Mouse (Mus musculus): ENCODE data around the gene Ccdc51. TPM values are rescaled to one million over a fixed set of nuclear protein-coding genes. Genes with fewer than 3 reads are reported as not detected.
A peak's percentile ranks its signal among the peaks of the same experiment; 100 is the strongest.

Ccdc51 gene
- polyA plus RNA-seq, 1 experiment: 4.9 TPM

DNA sequence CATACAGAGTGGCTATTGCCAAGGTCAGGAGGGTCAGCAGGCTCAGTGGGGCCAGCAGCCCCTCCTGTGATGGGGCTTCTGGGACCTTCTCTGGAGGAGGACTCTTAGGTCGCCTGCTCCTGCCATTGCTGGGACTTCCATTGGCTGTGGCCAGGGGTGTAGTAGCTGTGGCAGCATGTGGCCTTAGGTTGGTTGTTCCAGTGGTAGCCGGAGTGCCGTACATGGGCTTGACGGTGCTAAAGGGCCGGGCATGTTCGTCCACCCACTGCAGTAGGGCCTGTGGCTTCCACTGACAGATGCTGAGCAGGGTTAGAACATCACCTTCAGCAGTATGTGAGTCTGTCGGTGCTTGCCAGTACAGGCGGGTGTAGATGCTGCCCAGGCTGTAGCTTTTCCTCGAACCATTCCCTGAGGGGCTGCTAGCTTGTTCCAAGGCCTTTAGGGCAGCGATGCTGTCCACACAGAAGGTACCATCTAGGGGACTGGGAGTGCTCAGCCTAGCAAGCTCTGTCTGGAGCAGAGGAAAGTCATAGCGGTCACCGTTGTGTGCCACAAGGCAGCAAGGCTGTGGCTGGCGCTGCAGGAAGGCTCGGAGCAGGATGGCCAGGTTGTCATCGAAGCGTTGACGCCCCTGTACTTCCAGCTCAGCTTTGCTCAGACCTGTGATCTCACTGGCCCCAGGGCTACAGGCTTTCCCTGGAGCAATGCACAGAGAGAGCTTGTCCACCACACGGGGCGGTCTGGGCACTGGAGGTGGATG is 24.1 kb upstream of the Ccdc51 start:
- Histone ChIP-seq H3K9me3 (replicated peaks; ENCODE audit: control insufficient read depth, insufficient read depth, low read length, poor library complexity, severe bottlenecking) (no peaks in the 10 kb centered on the region), H3K27ac (ENCODE audit: insufficient read depth, low read length) (no peak overlapping the region), H3K4me3 (ENCODE audit: low read depth, low read length) (no peak overlapping the region), H3K4me1 (ENCODE audit: control insufficient read depth, insufficient read depth, low read length) (no peaks in the 10 kb centered on the region), H3K9ac (ENCODE audit: low read depth, poor library complexity, severe bottlenecking) (no peak overlapping the region), H3K36me3 (ENCODE audit: control insufficient read depth, insufficient read depth, low read length, poor library complexity, severe bottlenecking) (peaks cover 6% of the 10 kb centered on the region; the same call in 1 of the 2 replicates), H3K27me3 (ENCODE audit: control insufficient read depth, insufficient read depth, low read length, poor library complexity, severe bottlenecking) (no peaks in the 10 kb centered on the region)
- TF ChIP-seq EP300 (IDR thresholded peaks at IDR 0.05; ENCODE audit: insufficient read depth, low read depth, low read length): no peak
- TF ChIP-seq POLR2A (IDR thresholded peaks at IDR 0.05; ENCODE audit: insufficient read depth, low read length): no peak
- TF ChIP-seq CTCF (IDR thresholded peaks at IDR 0.05; ENCODE audit: low read depth, low read length): no peak

DNA sequence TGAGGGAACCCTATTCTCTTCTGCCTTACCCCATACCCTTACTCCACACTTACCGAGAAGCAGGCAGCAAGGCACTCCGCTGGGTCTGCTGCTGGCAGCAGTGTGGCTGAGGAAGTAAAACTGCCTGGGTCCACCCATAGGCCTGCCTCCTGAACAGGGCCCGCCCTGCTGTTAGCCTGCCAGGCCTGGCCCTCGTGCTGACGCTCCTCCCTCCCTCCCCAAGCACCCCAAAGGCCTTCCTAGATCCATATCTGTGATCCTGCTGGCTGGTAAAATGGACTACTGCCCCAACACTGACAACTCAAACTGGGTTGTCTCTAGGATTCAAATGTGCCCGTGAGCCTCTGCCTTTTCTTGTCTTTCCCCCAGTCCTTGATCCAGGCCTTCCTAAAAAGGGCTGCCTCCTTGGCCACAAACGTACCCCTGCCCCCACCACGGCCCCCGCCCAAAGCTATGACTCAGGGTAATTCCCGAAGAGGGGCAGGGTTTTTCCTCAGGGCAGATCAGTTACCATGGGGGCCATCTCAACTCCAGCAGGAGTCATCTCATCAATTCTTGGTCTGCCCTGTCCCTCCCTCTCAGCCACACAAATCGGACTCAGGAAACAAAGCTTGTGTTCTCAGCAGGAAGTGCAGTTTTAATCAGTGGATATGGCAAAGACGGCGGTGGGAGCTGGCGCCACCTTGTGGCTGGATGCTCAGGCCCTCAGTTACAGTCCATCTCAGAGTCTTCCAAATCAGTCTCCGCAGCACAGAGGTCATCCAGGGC is 23.0 kb upstream of the Ccdc51 start, which contains the start of gene Trex1:
Trex1 (minus strand) TSS at position 599 of the 768 bp plus-strand sequence.
- Histone ChIP-seq H3K36me3 (ENCODE audit: control insufficient read depth, insufficient read depth, low read length, poor library complexity, severe bottlenecking) (peaks cover 11% of the 10 kb centered on the region), H3K4me3 (ENCODE audit: low read depth, low read length) (peak within 1 kb of the TSS; percentile 38), H3K4me1 (ENCODE audit: control insufficient read depth, insufficient read depth, low read length) (no peaks in the 10 kb centered on the region), H3K27me3 (ENCODE audit: control insufficient read depth, insufficient read depth, low read length, poor library complexity, severe bottlenecking) (no peaks in the 10 kb centered on the region), H3K27ac (ENCODE audit: insufficient read depth, low read length) (peak within 1 kb of the TSS; percentile 76), H3K9me3 (replicated peaks; ENCODE audit: control insufficient read depth, insufficient read depth, low read length, poor library complexity, severe bottlenecking) (no peaks in the 10 kb centered on the region), H3K9ac (ENCODE audit: low read depth, poor library complexity, severe bottlenecking) (peak within 1 kb of the TSS; percentile 32)
- peak; percentile 63; the same call in 1 of the 2 replicates for TF ChIP-seq EP300 (IDR thresholded peaks at IDR 0.05; ENCODE audit: insufficient read depth, low read depth, low read length)
- TF ChIP-seq POLR2A (IDR thresholded peaks at IDR 0.05; ENCODE audit: insufficient read depth, low read length): no peak
- peak; percentile 94 for TF ChIP-seq CTCF (IDR thresholded peaks at IDR 0.05; ENCODE audit: low read depth, low read length)

- Histone ChIP-seq H3K36me3 (ENCODE audit: control insufficient read depth, insufficient read depth, low read length, poor library complexity, severe bottlenecking) (peaks cover 21% of the 10 kb centered on the region), H3K27me3 (ENCODE audit: control insufficient read depth, insufficient read depth, low read length, poor library complexity, severe bottlenecking) (no peaks in the 10 kb centered on the region), H3K4me3 (ENCODE audit: low read depth, low read length) (no peak overlapping the region), H3K4me1 (ENCODE audit: control insufficient read depth, insufficient read depth, low read length) (no peaks in the 10 kb centered on the region), H3K9me3 (replicated peaks; ENCODE audit: control insufficient read depth, insufficient read depth, low read length, poor library complexity, severe bottlenecking) (no peaks in the 10 kb centered on the region), H3K27ac (ENCODE audit: insufficient read depth, low read length) (peak overlapping the region; percentile 28; the same call in 1 of the 2 replicates), H3K9ac (ENCODE audit: low read depth, poor library complexity, severe bottlenecking) (no peak overlapping the region)
- TF ChIP-seq EP300 (IDR thresholded peaks at IDR 0.05; ENCODE audit: insufficient read depth, low read depth, low read length): no peak
- no peak for TF ChIP-seq CTCF (IDR thresholded peaks at IDR 0.05; ENCODE audit: low read depth, low read length)
- no peak for TF ChIP-seq POLR2A (IDR thresholded peaks at IDR 0.05; ENCODE audit: insufficient read depth, low read length)
These were observed 22.0 kb upstream of the Ccdc51 start for GRCm38 (mm10) chr9:109060184-109060897.

DNA sequence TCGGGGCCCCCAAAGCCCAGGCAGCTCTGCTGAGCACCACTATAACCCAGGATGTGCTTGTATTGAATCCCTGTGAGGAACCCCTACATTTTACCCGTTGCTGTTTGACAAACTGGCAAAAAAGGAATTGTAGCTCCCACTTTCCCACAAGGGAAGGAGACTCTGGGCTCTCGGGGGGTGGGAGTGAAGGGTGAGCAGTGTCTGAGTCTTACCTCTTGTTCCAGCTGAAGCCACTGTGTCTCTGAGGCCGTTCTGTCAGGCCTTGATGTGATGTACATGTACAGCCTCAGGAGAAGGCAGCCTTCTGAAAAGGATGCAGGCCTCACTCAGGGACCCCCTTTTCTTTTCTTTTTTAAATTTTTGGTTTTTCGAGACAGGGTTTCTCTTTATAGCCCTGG is 21.4 kb upstream of the Ccdc51 start:
- Histone ChIP-seq H3K4me3 (ENCODE audit: low read depth, low read length) (no peak overlapping the region), H3K27me3 (ENCODE audit: control insufficient read depth, insufficient read depth, low read length, poor library complexity, severe bottlenecking) (no peaks in the 10 kb centered on the region), H3K27ac (ENCODE audit: insufficient read depth, low read length) (no peak overlapping the region), H3K36me3 (ENCODE audit: control insufficient read depth, insufficient read depth, low read length, poor library complexity, severe bottlenecking) (peaks cover 26% of the 10 kb centered on the region), H3K9ac (ENCODE audit: low read depth, poor library complexity, severe bottlenecking) (no peak overlapping the region), H3K4me1 (ENCODE audit: control insufficient read depth, insufficient read depth, low read length) (no peaks in the 10 kb centered on the region), H3K9me3 (replicated peaks; ENCODE audit: control insufficient read depth, insufficient read depth, low read length, poor library complexity, severe bottlenecking) (no peaks in the 10 kb centered on the region)
- TF ChIP-seq CTCF (IDR thresholded peaks at IDR 0.05; ENCODE audit: low read depth, low read length) (no peak), EP300 (IDR thresholded peaks at IDR 0.05; ENCODE audit: insufficient read depth, low read depth, low read length) (no peak), POLR2A (IDR thresholded peaks at IDR 0.05; ENCODE audit: insufficient read depth, low read length) (no peak)

DNA sequence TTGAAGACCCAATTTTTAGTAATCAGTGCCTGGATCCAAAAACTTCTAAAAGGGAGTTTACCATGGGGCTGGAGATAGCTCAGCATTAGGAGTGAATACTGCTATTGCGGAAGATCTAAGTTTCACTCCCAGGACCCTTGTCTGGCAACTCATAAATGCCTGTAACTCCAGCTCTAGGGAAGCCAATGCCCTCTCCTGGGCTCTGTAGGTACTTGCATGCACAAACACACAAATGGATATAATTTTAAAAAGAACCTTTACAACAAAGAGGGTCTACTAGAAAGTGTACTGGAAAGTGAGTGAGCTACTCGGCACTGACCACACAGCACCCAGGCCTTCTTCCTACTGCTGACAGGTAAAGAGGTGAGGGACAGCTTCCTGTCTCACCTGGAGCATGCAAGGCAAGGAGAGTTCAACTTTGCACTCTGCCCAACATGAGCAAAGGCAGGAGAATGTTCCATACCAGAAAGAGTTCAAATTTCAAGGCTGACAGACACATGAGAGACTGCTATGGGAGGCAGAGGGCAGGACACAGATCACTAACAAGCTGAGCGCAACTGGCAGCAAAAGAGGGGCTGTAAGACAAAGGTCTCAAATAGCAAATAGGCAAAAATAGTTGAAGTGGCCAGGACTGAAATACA is 14.1 kb upstream of the Ccdc51 start:
- TF ChIP-seq POLR2A (IDR thresholded peaks at IDR 0.05; ENCODE audit: insufficient read depth, low read length) (no peak), CTCF (IDR thresholded peaks at IDR 0.05; ENCODE audit: low read depth, low read length) (no peak), EP300 (IDR thresholded peaks at IDR 0.05; ENCODE audit: insufficient read depth, low read depth, low read length) (no peak)
- H3K9ac ChIP-seq (ENCODE audit: low read depth, poor library complexity, severe bottlenecking): no peak overlapping the region
- H3K27me3 ChIP-seq (ENCODE audit: control insufficient read depth, insufficient read depth, low read length, poor library complexity, severe bottlenecking): no peaks in the 10 kb centered on the region
- H3K9me3 ChIP-seq (replicated peaks; ENCODE audit: control insufficient read depth, insufficient read depth, low read length, poor library complexity, severe bottlenecking): no peaks in the 10 kb centered on the region
- no peak overlapping the region for H3K4me3 ChIP-seq (ENCODE audit: low read depth, low read length)
- peaks cover 52% of the 10 kb centered on the region for H3K36me3 ChIP-seq (ENCODE audit: control insufficient read depth, insufficient read depth, low read length, poor library complexity, severe bottlenecking)
- no peaks in the 10 kb centered on the region for H3K4me1 ChIP-seq (ENCODE audit: control insufficient read depth, insufficient read depth, low read length)
- H3K27ac ChIP-seq (ENCODE audit: insufficient read depth, low read length): no peak overlapping the region

Data from ES-Bruce4 (cell line).